Mouse (Mus musculus) ES-Bruce4 (cell line): ENCODE measurements around the gene Marcksl1.

Source experiments
- CTCF ChIP-seq: IDR thresholded peaks from one replicate; pipeline ENCODE4 v1.8.1; 2011; ENCODE audit warnings: low read depth, low read length
- EP300 ChIP-seq: IDR thresholded peaks from 2 replicates; pipeline ENCODE4 v1.6.1; 2011; ENCODE audit warnings: low read depth, low read length; ENCODE audit not compliant: insufficient read depth

DNA sequence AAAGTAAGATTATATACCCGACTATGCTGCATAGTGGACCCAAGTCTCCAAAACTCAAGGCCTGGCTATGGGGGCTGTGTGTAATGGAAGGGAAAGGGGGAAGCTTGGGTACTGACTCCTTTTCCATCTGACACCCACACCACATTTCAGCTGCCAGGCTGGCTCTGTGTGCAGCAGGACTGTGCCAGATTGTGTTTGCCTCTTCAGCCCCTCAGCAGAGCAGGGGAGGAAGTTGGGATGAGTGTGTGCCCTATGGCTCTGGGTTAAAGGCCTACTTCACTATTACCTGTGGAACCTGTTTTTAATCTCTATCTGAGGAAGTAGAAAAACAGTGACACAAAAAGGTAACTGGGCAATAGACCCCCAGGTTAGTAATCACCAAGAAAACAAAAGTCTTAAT, 32.3 kb upstream of the Marcksl1 start:
- TF ChIP-seq CTCF (no peak), EP300 (no peak)
